Mouse (Mus musculus) spleen, adult 12 weeks (tissue): ENCODE data around the gene Gm10322.

Experiments used
- DNase-seq: peaks from one replicate; pipeline ENCODE4 v3.0.0; 2022; ENCODE audit warnings: low spot score

Gene Gm10322

DNA sequence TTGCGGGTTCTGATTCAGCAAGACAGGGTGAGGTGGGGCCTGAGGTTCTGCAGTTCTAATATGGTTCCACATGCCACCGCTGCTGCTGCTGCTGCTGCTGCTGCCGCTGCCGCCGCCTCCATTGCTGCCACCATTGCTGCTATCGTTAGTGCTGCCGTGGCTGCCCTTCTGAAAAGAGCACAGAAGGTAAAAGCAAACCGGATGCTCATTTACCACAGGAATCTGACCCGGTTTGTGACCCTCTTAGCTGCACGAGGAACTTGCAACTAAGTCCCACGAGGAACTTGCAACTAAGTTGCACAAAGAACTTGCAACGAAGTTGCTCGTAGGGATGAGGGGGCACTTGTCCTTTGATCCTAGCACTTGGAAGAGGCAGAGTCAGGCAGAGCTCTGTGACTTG, 40.9 kb downstream of the Gm10322 start:
- no peak for DNase-seq

DNA sequence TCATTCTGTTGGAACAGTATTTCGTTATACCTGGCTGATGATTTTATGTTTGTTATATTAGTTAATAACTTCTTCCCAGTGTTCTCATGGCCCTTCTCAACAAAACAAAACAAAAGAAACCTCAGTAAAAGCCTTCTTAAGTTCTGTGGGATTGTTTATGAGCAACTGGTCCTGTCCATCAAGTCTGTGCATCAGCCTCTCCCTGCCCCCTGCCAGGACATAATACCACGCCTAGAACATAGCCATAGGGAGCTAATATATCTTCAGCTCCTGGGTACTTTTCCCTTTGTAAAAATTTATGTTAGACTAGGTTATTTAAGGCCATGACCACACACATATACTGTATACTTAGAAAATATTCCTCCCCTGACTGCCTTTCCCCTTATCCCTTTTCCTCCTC, 48.9 kb downstream of the Gm10322 start:
- DNase-seq = no peak

DNA sequence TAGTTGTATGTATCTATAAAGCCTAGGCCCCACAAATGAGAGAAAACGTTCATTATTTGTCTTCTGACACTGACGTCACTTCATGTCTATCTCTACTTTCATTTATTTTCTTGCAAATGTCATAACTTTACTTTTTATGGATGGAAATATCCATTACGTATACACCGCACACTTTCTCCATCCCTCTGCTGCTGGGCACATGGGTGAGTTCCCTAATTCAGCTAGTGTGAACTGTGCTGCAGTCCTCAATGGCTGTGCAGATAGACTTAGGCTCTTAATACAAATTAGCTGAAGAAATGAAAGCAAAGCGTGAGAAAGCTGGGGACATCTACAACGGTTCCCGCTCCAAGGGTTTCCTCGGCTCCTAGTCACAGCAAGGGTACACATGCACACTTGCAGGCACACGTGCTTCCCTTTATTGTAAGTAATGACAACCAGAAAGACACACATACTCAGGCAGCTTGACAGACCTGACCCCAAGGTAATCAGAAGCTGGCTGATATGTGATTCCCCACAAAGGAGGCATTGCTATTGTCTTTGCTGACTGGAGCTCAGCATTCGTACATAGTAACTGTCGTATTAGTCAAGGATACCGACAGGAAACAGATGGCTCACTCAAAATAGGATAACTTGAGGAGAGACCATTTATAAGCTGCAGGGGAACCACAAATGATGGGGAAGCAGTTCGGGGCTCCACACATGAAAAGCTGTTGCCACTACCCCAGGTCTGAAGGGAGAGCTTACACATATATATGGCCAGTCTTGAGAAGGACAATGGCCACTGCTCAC, 49.8 kb downstream of the Gm10322 start:
- DNase-seq = no peak
